Mouse (Mus musculus) CH12.LX (cell line): ENCODE results near the gene 2210011C24Rik. TPM values are rescaled to one million over a fixed set of nuclear protein-coding genes. Genes with fewer than 3 reads are reported as not detected.
A peak's percentile ranks its signal among the peaks of the same experiment; 100 is the strongest.

Experiments used
- DNase-seq: peaks from one replicate; pipeline ENCODE4 v3.0.0-alpha.2; 2013; ENCODE audit errors: extremely low read depth
- H3K27ac ChIP-seq: 2 replicates; pipeline ENCODE4 v1.5.1; 2012; ENCODE audit warnings: low read depth, mild to moderate bottlenecking, control low read depth, moderate library complexity; ENCODE audit not compliant: insufficient read depth
- H3K27me3 ChIP-seq: replicated peaks from 2 replicates; pipeline ENCODE3; 2012; ENCODE audit warnings: inconsistent platforms
- H3K36me3 ChIP-seq, 2 experiments: replicated peaks in 1 of 2; 2 replicates each; pipeline versions ENCODE3 to v1.6.1; 2012; ENCODE audit warnings: inconsistent platforms in 1 of 2, low read length in 1 of 2, mild to moderate bottlenecking in 1 of 2, mixed read lengths in 1 of 2, moderate library complexity in 1 of 2; ENCODE audit not compliant: control insufficient read depth in 1 of 2, insufficient read depth in 1 of 2
- H3K4me1 ChIP-seq, 2 experiments: 2 replicates each; pipeline ENCODE4 v1.6.1; 2012; ENCODE audit warnings: inconsistent platforms in 1 of 2, moderate library complexity in 1 of 2; ENCODE audit not compliant: insufficient read depth in 2 of 2, control insufficient read depth in 1 of 2
- H3K4me2 ChIP-seq: 2 replicates; pipeline ENCODE4 v1.6.1; 2012; ENCODE audit warnings: low read depth, mild to moderate bottlenecking, control low read depth; ENCODE audit not compliant: poor library complexity, insufficient read depth, severe bottlenecking
- H3K4me3 ChIP-seq, 3 experiments: fragments of 150-350 bp in 1 of 3; sonication (generic) in 1 of 3; replicated peaks in 1 of 3; 2 replicates each; pipeline versions ENCODE3 to v1.5.1; 2011 to 2012; ENCODE audit warnings: low read depth in 2 of 3, low read length in 2 of 3, mild to moderate bottlenecking in 2 of 3, moderate library complexity in 2 of 3, control low read depth in 1 of 3, improper control_type of control experiment in 1 of 3, inconsistent platforms in 1 of 3, mixed read lengths in 1 of 3; ENCODE audit not compliant: poor library complexity in 1 of 3
- H3K79me2 ChIP-seq: replicated peaks from 2 replicates; pipeline ENCODE4 v1.6.1; 2012; ENCODE audit warnings: mild to moderate bottlenecking, moderate library complexity; ENCODE audit not compliant: control insufficient read depth, poor library complexity, insufficient read depth, severe bottlenecking; ENCODE audit errors: extremely low read depth
- H3K9ac ChIP-seq: 2 replicates; pipeline ENCODE4 v1.6.1; 2012; ENCODE audit warnings: low read depth, mild to moderate bottlenecking, control low read depth, moderate library complexity; ENCODE audit not compliant: insufficient read depth
- H3K9me3 ChIP-seq: replicated peaks from 2 replicates; pipeline ENCODE3; 2012; ENCODE audit warnings: low read length, inconsistent platforms, mixed read lengths
- BHLHE40 ChIP-seq: IDR thresholded peaks from 2 replicates; pipeline ENCODE4 v1.6.1; 2011; ENCODE audit warnings: mild to moderate bottlenecking, low read depth, low read length, improper control_type of control experiment
- CHD2 ChIP-seq: IDR thresholded peaks from 2 replicates; pipeline ENCODE4 v1.6.1; 2011; ENCODE audit warnings: low read length, improper control_type of control experiment
- E2F4 ChIP-seq: IDR thresholded peaks from 2 replicates; pipeline ENCODE4 v1.6.1; 2011; ENCODE audit warnings: low read depth, low read length, improper control_type of control experiment; ENCODE audit not compliant: insufficient replicate concordance
- ELF1 ChIP-seq: IDR thresholded peaks from 2 replicates; pipeline ENCODE4 v1.6.1; 2014; ENCODE audit warnings: low read depth, mild to moderate bottlenecking, inconsistent platforms, low read length, improper control_type of control experiment
- GABPA ChIP-seq: IDR thresholded peaks from 2 replicates; pipeline ENCODE4 v1.6.1; 2012; ENCODE audit warnings: low read depth, low read length, improper control_type of control experiment, inconsistent platforms; ENCODE audit not compliant: insufficient replicate concordance
- HCFC1 ChIP-seq: IDR thresholded peaks from 2 replicates; pipeline ENCODE4 v1.6.1; 2012; ENCODE audit warnings: low read depth, mild to moderate bottlenecking, inconsistent platforms, low read length, improper control_type of control experiment
- JUND ChIP-seq: conservative IDR thresholded peaks from 2 replicates; pipeline ENCODE4 v1.6.1; 2011; ENCODE audit warnings: low read depth, low read length, improper control_type of control experiment
- KAT2A ChIP-seq: IDR thresholded peaks from 2 replicates; pipeline ENCODE4 v1.6.1; 2012; ENCODE audit warnings: low read length, improper control_type of control experiment, inconsistent platforms; ENCODE audit not compliant: insufficient replicate concordance
- MAFK ChIP-seq: IDR thresholded peaks from 2 replicates; pipeline ENCODE4 v1.6.1; 2011; ENCODE audit warnings: low read length, improper control_type of control experiment; ENCODE audit not compliant: insufficient replicate concordance
- MAX ChIP-seq: IDR thresholded peaks from 2 replicates; pipeline ENCODE4 v1.6.1; 2011; ENCODE audit warnings: low read length, improper control_type of control experiment
- MAZ ChIP-seq: IDR thresholded peaks from 2 replicates; pipeline ENCODE4 v1.6.1; 2012; ENCODE audit warnings: low read depth, mild to moderate bottlenecking, inconsistent platforms, low read length, improper control_type of control experiment, moderate library complexity
- MEF2A ChIP-seq: IDR thresholded peaks from 2 replicates; pipeline ENCODE4 v1.6.1; 2014; ENCODE audit warnings: low read depth, mild to moderate bottlenecking, inconsistent platforms, low read length, improper control_type of control experiment, borderline replicate concordance
- MXI1 ChIP-seq: IDR thresholded peaks from 2 replicates; pipeline ENCODE4 v1.6.1; 2011; ENCODE audit warnings: mild to moderate bottlenecking, low read depth, low read length, improper control_type of control experiment
- MYC ChIP-seq: IDR thresholded peaks from 2 replicates; pipeline ENCODE4 v1.6.1; 2011; ENCODE audit warnings: low read depth, mild to moderate bottlenecking, improper control_type of control experiment, low read length
- NELFE ChIP-seq: IDR thresholded peaks from 2 replicates; pipeline ENCODE4 v1.6.1; 2011; ENCODE audit warnings: low read depth, low read length, improper control_type of control experiment
- NRF1 ChIP-seq: IDR thresholded peaks from 2 replicates; pipeline ENCODE4 v1.6.1; 2014; ENCODE audit warnings: low read depth, mild to moderate bottlenecking, inconsistent platforms, low read length, improper control_type of control experiment, moderate library complexity
- PAX5 ChIP-seq: IDR thresholded peaks from 2 replicates; pipeline ENCODE4 v1.6.1; 2012; ENCODE audit warnings: low read length, inconsistent platforms, mixed read lengths
- POLR2A ChIP-seq: IDR thresholded peaks from 2 replicates; pipeline ENCODE4 v1.6.1; 2011; ENCODE audit warnings: low read depth, mild to moderate bottlenecking, improper control_type of control experiment, low read length
- RCOR1 ChIP-seq: conservative IDR thresholded peaks from 2 replicates; pipeline ENCODE4 v1.6.1; 2012; ENCODE audit warnings: low read depth, mild to moderate bottlenecking, inconsistent platforms, low read length, improper control_type of control experiment
- SIN3A ChIP-seq: IDR thresholded peaks from 2 replicates; pipeline ENCODE4 v1.6.1; 2012; ENCODE audit warnings: low read length, improper control_type of control experiment, inconsistent platforms
- SMC3 ChIP-seq: IDR thresholded peaks from 2 replicates; pipeline ENCODE4 v1.6.1; 2011; ENCODE audit warnings: low read depth, low read length, improper control_type of control experiment
- TBP ChIP-seq: conservative IDR thresholded peaks from 2 replicates; pipeline ENCODE4 v1.6.1; 2011; ENCODE audit warnings: low read depth, low read length, improper control_type of control experiment
- TCF12 ChIP-seq: IDR thresholded peaks from 2 replicates; pipeline ENCODE4 v1.6.1; 2014; ENCODE audit warnings: low read depth, mild to moderate bottlenecking, inconsistent platforms, low read length, improper control_type of control experiment
- USF1 ChIP-seq: IDR thresholded peaks from 2 replicates; pipeline ENCODE4 v1.6.1; 2014; ENCODE audit warnings: low read depth, mild to moderate bottlenecking, inconsistent platforms, low read length, improper control_type of control experiment
- USF2 ChIP-seq: conservative IDR thresholded peaks from 2 replicates; pipeline ENCODE4 v1.6.1; 2011; ENCODE audit warnings: low read depth, low read length, improper control_type of control experiment
- ZNF384 ChIP-seq: IDR thresholded peaks from 2 replicates; pipeline ENCODE4 v1.6.1; 2012; ENCODE audit warnings: low read depth, low read length, improper control_type of control experiment, inconsistent platforms
- dilution Hi-C: fragments of 300-500 bp; cut with MboI; formaldehyde crosslinking; loops from 2 replicates; pipeline ENCODE4 v1.14.3; 2020; ENCODE audit warnings: low sequenced_read_pairs; ENCODE audit not compliant: extremely low pct_unique_long_range_greater_than_20kb, extremely low pct_ligation_motif_present
- in situ Hi-C: fragments of 300-500 bp; cut with MboI; formaldehyde crosslinking; loops from 3 replicates; pipeline ENCODE4 v1.14.3; 2019; ENCODE audit warnings: low sequenced_read_pairs, low pct_ligation_motif_present, low pct_unique_long_range_greater_than_20kb, mixed read lengths
- polyA plus RNA-seq: library from polyadenylated mRNA; unstranded; fragments of >175 nt; gene quantifications from 2 replicates; pipeline ENCODE4 v1.2.1, GENCODE M21; 2012; ENCODE audit warnings: low read depth; ENCODE audit not compliant: insufficient read length
- total RNA-seq, 2 experiments: library from RNA; depleted of rRNA; stranded (reverse); fragments of 300-350 nt in 1 of 2; fragments of >200 nt in 1 of 2; gene quantifications; 2 replicates each; pipeline ENCODE4 v1.2.3; 2012 to 2014

Gene 2210011C24Rik
- total and polyA plus RNA-seq, 3 experiments, result not detected

GRCm38 (mm10) chr8:83973161-83974031 lies 38.6 kb downstream of the 2210011C24Rik start:
- no peaks in the 10 kb centered on the region for H3K27me3 ChIP-seq
- H3K79me2 ChIP-seq, result peaks cover 4% of the 10 kb centered on the region; the same call in 1 of the 2 replicates
- TF ChIP-seq KAT2A (no peak), NELFE (0 out of 2 replicates have a peak, but pooled peaks have one; percentile 5), GABPA (no peak)
- peak overlapping the region; percentile 93 for H3K4me2 ChIP-seq
- peaks cover 12 to 43% of the 10 kb centered on the region in 2 experiments for H3K4me1 ChIP-seq
- in situ Hi-C loops, result no loop called here
- H3K4me3 ChIP-seq, result peak overlapping the region; percentile 66 to 99 (median 82)
- peaks cover 12 to 33% of the 10 kb centered on the region in 2 experiments for H3K36me3 ChIP-seq
- peak overlapping the region; percentile 72 for H3K9ac ChIP-seq
- H3K9me3 ChIP-seq, result no peaks in the 10 kb centered on the region
- DNase-seq, result no peak
- dilution Hi-C loops, result no loop called here
- peak overlapping the region; percentile 7; the same call in 1 of the 2 replicates for H3K27ac ChIP-seq

GRCm38 (mm10) chr8:83972150-83973120 lies 39.5 kb downstream of the 2210011C24Rik start, which contains the start of gene Prkaca:
Gene Prkaca, plus strand, starts transcription at chr8:83972993.
- peak within 1 kb of the TSS; percentile 93 for H3K4me2 ChIP-seq
- in situ Hi-C loops (no loop called here), dilution Hi-C loops (no loop called here)
- DNase-seq, result peak; percentile 96
- H3K36me3 ChIP-seq, result peaks cover 20 to 40% of the 10 kb centered on the region in 2 experiments
- peak within 1 kb of the TSS; percentile 7; the same call in 1 of the 2 replicates for H3K27ac ChIP-seq
- H3K4me3 ChIP-seq, result peak within 1 kb of the TSS; percentile 66 to 99 (median 82)
- H3K9ac ChIP-seq, result peak within 1 kb of the TSS; percentile 72
- peaks cover 4% of the 10 kb centered on the region; the same call in 1 of the 2 replicates for H3K79me2 ChIP-seq
- no peaks in the 10 kb centered on the region for H3K27me3 ChIP-seq
- no peaks in the 10 kb centered on the region for H3K9me3 ChIP-seq
- TF ChIP-seq USF2 (no peak), TCF12 (0 out of 2 replicates have a peak, but pooled peaks have one; percentile 12), MAFK (no peak), HCFC1 (peak; percentile 50; the same call in 1 of the 2 replicates), MXI1 (peak; percentile 56; the same call in 1 of the 2 replicates), RCOR1 (no peak), MAX (peak; percentile 89), PAX5 (no peak), KAT2A (no peak), E2F4 (no peak), MEF2A (no peak), NRF1 (0 out of 2 replicates have a peak, but pooled peaks have one; percentile 51), MYC (no peak), SIN3A (0 out of 2 replicates have a peak, but pooled peaks have one; percentile 18), SMC3 (no peak), TBP (no peak), ELF1 (peak; percentile 29; the same call in 1 of the 2 replicates), CHD2 (peak; percentile 96), USF1 (peak; percentile 54), POLR2A (peak; percentile 48; the same call in 1 of the 2 replicates), MAZ (peak; percentile 51; the same call in 1 of the 2 replicates), NELFE (0 out of 2 replicates have a peak, but pooled peaks have one; percentile 10), BHLHE40 (peak; percentile 64), JUND (no peak), ZNF384 (no peak)
- peaks cover 12 to 38% of the 10 kb centered on the region in 2 experiments for H3K4me1 ChIP-seq
